Mouse (Mus musculus) urinary bladder, adult 18-20 months (tissue): ENCODE results near the gene Bicc1.

Experiments
- DNase-seq, 2 experiments: peaks; one replicate each; pipeline ENCODE4 v3.0.0; 2022; ENCODE audit warnings: low spot score in 2 of 2, mixed read lengths in 2 of 2

Bicc1 gene

GRCm38 (mm10) chr10:71058070-71058469 lies 101.4 kb downstream of the Bicc1 start:
- DNase-seq = no peak

- no peak for DNase-seq
Measured at GRCm38 (mm10) chr10:71052748-71053147, 106.8 kb downstream of the Bicc1 start.

- DNase-seq = no peak
Measured at GRCm38 (mm10) chr10:71052208-71052607, 107.3 kb downstream of the Bicc1 start.

GRCm38 (mm10) chr10:71050722-71051333 lies 108.7 kb downstream of the Bicc1 start:
- no peak for DNase-seq

- peak in 1 of 2 experiments; percentile 24 for DNase-seq
Measured at GRCm38 (mm10) chr10:71049294-71049693, 110.2 kb downstream of the Bicc1 start.

GRCm38 (mm10) chr10:71044410-71044809 lies 115.1 kb downstream of the Bicc1 start:
- no peak for DNase-seq

- no peak for DNase-seq
Measured at GRCm38 (mm10) chr10:71041874-71042273, 117.6 kb downstream of the Bicc1 start.

GRCm38 (mm10) chr10:71036484-71036883 lies 123.0 kb downstream of the Bicc1 start:
- DNase-seq = no peak

- DNase-seq = no peak
Measured at GRCm38 (mm10) chr10:71028996-71029395, 130.5 kb downstream of the Bicc1 start.

- DNase-seq = no peak
Measured at GRCm38 (mm10) chr10:71028066-71028844, 131.2 kb downstream of the Bicc1 start.

- DNase-seq = no peak
Measured at GRCm38 (mm10) chr10:71025131-71025894, 134.2 kb downstream of the Bicc1 start.

- no peak for DNase-seq
Measured at GRCm38 (mm10) chr10:71024681-71025080, 134.8 kb downstream of the Bicc1 start.

- no peak for DNase-seq
Measured at GRCm38 (mm10) chr10:71023471-71023870, 136.0 kb downstream of the Bicc1 start.

- no peak for DNase-seq
Measured at GRCm38 (mm10) chr10:71020459-71020858, 139.0 kb downstream of the Bicc1 start.

GRCm38 (mm10) chr10:71019836-71020235 lies 139.7 kb downstream of the Bicc1 start:
- DNase-seq = no peak

GRCm38 (mm10) chr10:71009771-71010496 lies 149.6 kb downstream of the Bicc1 start:
- DNase-seq = no peak

- no peak for DNase-seq
Measured at GRCm38 (mm10) chr10:71008721-71009120, 150.8 kb downstream of the Bicc1 start.

GRCm38 (mm10) chr10:71007956-71008355 lies 151.5 kb downstream of the Bicc1 start:
- DNase-seq = no peak

- DNase-seq = no peak
Measured at GRCm38 (mm10) chr10:71007516-71007915, 152.0 kb downstream of the Bicc1 start.

- DNase-seq = no peak
Measured at GRCm38 (mm10) chr10:71007001-71007400, 152.5 kb downstream of the Bicc1 start.

GRCm38 (mm10) chr10:71002871-71003270 lies 156.6 kb downstream of the Bicc1 start:
- no peak for DNase-seq

GRCm38 (mm10) chr10:71002186-71002585 lies 157.3 kb downstream of the Bicc1 start:
- DNase-seq = no peak
